Mouse (Mus musculus): Measurements from ENCODE around the gene Chrnb4.

Chrnb4 gene

DNA sequence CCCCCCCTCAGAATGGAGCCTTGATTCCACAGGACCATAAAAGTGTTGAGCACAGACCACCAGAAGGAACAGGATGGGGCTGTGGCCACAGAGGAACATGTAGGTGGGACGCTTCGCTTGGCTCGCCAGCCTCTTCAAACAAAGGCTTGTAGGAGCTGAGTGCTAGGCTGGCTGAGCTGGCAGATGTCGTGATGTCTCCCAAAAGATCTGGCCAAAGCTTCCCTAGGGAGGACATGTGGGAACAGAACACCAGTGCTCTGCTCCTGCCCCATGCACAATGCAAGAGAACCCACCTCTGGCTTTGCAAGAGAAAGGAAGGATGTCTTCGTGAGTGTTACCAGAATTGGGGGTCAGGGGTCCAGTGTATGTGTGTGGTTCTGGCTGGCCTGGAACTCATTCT, 25.3 kb downstream of the Chrnb4 start:
- DNase-seq (ENCODE audit: low spot score) = no peak

DNA sequence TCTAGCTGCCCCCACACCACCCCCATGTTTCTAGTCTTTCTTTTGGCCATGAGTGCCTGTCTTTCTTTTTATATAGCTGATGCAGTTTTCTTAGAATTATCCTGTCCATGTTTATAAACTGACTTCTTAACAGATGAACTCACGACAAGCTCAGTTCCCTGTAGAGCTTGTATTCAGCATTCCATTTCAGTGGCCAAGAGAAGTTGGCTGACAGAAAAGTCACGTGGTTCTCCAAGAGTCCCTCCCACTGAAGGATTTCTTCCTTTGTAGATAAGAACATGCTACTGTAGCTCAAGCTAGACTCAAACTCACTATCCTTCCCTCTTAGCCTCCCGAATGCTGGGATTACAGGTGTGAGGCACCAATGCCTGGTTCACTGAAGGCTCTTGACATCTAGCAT, 31.7 kb downstream of the Chrnb4 start:
- DNase-seq (ENCODE audit: low spot score) = no peak

DNA sequence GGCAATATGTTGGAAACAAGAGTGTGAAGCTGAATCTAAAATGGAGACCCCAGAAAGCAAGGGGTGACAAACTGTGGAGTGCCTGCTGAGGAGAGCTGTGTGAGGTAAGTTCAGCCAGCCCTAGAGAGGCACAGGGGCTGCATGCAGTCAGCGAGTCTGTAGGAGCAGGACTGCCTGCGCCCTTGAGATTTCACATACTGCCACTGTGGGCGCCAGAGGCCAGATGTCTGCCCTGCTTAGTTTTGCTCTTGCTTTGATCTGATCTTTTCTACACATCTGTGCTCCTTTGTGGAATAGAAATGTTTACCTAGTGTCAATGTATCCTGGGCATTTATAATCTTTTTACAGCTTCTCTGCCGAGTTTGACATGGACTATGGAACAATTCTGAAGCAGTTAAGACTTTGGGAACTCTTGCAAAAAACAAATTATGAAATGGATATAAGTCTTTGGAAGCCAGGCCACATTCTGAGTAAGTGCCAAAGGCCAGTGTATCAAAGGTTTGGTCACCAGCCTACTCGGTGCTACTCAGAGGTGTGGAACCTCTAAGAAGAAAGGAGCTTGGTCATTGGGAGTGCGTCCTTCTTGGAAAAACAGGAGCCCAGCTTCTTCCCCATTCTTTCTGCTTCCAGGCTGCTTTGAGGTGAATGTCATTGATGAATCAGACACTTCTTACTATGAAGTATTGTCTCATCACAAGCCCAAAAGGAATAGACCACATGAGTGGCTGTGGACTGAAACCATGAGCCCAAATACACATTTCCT, 37.8 kb downstream of the Chrnb4 start:
- DNase-seq (ENCODE audit: low spot score) = no peak

DNA sequence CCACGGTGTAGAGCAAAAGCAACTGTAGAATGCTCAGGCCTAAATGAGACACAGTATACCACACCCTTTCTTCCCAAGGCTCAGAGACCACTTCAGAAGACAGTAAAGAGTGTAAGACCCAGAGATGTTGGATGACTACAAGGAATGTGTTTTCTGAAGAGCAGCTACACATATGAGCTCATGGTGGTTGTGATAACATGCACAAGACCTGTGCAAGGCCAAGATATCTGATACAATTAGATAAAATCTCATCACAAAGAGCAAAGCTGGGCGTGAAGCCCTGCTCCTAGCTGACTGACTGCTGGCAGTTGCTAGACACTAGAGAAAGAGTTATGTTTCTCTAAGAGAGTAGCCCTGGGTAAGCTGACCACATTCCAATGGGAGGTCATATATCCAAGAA, 38.9 kb downstream of the Chrnb4 start:
- DNase-seq (ENCODE audit: low spot score) = no peak

DNA sequence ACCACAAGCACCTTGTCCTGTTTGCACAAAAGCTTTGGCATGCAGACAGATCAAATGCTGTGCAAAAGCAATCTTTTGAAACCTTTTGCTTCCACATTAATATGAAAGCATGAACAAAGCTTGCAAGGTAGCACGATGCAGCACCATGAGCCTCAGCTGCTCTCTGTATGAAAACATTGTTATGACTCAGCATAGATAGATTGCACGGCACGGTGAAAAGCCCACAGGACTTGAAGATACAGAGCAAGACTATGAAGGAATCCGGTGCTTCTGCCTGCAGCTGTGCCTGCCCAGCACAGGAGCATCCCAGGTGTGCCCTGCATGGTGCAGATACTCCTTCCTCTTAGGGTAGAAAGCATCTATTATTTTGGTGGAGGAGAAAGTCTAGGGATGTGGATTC, 45.0 kb downstream of the Chrnb4 start:
- DNase-seq (ENCODE audit: low spot score) = no peak

DNA sequence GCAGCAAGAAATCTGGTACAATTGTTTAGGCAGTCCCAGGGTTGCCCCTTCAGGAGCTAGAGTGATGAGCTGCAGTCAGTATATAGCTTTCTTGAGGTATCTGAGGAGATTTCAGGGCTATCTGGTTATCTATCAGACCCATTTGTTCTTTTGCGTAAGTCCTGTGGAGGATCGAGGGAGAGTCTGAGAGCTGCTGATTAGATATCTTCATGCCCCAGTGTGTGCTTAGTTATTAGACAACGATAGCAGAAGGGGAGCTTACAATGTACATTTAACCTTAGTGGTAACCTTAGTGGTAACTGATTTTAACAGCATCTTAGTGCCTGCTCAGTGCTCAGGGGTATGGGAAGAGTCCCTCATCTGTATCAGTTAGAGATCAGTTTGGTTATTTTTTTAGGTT, 52.9 kb downstream of the Chrnb4 start:
- DNase-seq (ENCODE audit: low spot score) = no peak

DNA sequence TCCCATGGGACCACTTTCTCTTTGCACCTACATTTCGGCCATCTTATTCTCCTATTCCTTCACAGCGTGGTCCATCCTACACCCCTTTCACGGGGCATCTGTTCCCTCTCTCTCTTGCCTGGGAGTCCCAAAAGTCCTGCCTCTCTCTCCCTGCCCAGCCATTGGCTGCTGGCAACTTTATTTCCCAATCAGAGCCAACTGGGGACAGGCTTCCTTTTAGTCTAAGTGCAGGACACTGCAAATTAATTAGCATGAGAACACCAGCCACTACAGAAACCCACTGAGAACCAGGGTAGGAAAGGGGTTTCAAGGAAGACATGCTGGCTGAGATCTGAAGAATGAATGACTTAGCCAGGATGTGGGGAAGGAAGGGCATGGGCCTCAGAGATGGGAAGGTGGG, 54.2 kb downstream of the Chrnb4 start:
- DNase-seq (ENCODE audit: low spot score) = no peak

DNA sequence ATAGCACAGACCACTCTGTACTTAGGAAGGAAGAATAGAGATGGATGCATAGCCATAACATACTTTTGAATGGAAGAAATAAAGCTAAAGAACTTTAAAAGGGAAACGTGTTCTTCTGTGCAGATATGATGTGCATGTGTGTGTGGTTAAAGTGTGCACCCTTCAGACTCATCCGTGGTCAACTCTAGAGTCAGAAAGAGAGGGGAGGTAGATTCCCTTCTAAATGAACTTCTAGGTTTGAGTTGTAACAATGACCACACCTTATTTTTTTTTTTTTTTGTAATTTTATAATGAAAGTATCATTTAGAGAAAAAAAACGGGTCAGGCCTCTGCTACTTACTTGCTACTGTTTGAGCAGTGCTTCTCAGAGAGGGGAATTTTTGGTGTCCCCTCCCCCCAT, 58.2 kb downstream of the Chrnb4 start:
- DNase-seq (ENCODE audit: low spot score) = no peak

DNA sequence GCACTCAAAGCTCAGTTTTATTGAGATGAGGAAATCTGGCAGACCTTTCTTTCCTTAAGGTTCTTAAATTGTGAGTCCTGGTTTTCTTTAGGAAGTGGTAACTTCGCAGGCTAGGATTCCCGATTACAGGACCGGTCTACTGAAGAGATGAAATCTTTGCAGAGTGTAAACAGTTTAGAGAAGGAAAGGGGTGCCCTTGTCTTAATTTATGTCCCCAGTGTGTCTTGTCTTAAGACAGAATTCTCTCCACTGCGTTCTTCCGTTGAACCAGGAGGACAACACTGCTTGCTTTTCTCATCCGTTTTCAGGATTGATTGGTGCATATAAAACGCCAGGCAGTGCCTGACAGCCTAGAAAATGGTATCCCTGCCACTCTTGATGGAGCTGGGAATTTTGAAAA, 66.2 kb downstream of the Chrnb4 start:
- no peak for DNase-seq (ENCODE audit: low spot score)

DNA sequence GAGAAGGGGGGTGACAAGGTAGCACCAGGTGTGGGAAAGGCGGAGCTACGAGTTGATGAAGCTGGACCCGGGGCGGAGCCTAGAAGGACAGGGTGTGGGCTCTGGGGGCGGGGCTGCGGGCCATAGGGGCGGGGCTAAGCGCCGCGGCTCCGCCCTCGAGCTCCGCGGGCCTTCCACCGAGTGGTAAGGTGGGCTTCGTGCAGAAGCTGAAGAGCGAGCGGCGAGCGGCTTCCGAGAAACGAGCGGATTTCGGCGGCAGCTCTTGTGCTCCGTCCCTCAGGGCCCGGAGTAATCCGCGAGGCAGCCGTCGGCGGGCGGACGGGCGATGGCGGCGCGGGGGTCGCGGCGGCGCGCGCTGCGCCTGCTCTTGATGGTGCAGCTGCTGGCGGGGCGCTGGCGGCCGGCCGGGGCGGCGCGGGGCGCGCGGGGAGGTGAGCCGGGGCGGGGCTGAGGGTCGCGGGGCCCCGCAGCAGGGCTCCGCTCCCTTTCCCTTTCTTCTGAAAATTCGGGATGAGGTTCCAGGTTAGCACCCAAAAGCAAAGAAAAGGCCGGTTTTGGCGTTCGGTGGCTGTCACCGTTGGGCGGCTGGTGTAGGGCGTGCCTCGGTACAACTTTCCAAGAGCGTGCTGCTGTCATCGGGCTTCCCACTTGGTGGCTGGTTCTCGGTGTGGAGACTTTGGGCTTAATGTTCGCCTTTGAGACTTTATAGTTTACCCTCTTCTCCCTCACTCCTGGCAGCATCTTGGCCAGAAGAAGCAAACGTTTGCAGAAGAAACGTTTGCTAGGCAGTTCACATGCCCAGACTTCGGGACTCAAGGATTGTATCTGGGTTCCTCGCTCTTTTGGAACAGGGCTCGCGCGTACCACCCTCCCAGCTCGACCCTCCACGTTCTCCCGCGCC, 67.0 kb downstream of the Chrnb4 start:
- DNase-seq (ENCODE audit: low spot score) = no peak

DNA sequence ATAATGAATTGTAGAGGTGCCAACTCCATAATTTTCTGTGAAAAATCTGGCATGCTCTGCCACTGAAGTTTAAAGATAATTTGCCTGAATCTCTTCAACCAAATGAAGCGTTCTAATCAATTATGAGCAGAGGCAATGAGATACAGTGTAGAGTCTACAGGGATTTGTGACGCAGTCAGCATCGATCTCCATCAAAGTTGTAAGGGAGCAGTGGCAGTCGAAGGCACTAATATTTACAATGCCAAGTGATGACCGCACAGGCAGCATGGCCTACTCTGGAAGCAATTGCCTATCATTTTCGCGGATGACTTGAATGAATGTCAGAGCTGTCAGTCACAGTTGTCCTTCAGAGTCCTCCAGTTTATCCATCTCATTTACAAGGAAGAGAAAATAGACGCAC, 67.9 kb downstream of the Chrnb4 start, which contains the start of gene Chrna5:
Gene Chrna5, plus strand, starts transcription at position 207 of the 400 bp plus-strand sequence.
- no peak for DNase-seq (ENCODE audit: low spot score)

Data from urinary bladder, postnatal 10 days (tissue).